Mouse (Mus musculus) CH12.LX (cell line): ENCODE measurements around the gene Prkce.

Experiments
- BHLHE40 ChIP-seq: IDR thresholded peaks from 2 replicates; pipeline ENCODE4 v1.6.1; 2011; ENCODE audit warnings: mild to moderate bottlenecking, low read depth, low read length, improper control_type of control experiment
- CHD2 ChIP-seq: IDR thresholded peaks from 2 replicates; pipeline ENCODE4 v1.6.1; 2011; ENCODE audit warnings: low read length, improper control_type of control experiment
- CTCF ChIP-seq, 2 experiments: IDR thresholded peaks in 1 of 2; conservative IDR thresholded peaks in 1 of 2; 2 replicates each; pipeline ENCODE4 v1.5.1; 2011 to 2012; ENCODE audit warnings: low read depth in 2 of 2, low read length in 2 of 2, improper control_type of control experiment in 1 of 2, inconsistent platforms in 1 of 2, mild to moderate bottlenecking in 1 of 2, moderate library complexity in 1 of 2
- E2F4 ChIP-seq: IDR thresholded peaks from 2 replicates; pipeline ENCODE4 v1.6.1; 2011; ENCODE audit warnings: low read depth, low read length, improper control_type of control experiment; ENCODE audit not compliant: insufficient replicate concordance
- EP300 ChIP-seq: IDR thresholded peaks from 2 replicates; pipeline ENCODE4 v1.6.1; 2011; ENCODE audit warnings: low read length, improper control_type of control experiment
- JUND ChIP-seq: conservative IDR thresholded peaks from 2 replicates; pipeline ENCODE4 v1.6.1; 2011; ENCODE audit warnings: low read depth, low read length, improper control_type of control experiment
- MAX ChIP-seq: IDR thresholded peaks from 2 replicates; pipeline ENCODE4 v1.6.1; 2011; ENCODE audit warnings: low read length, improper control_type of control experiment
- MEF2A ChIP-seq: IDR thresholded peaks from 2 replicates; pipeline ENCODE4 v1.6.1; 2014; ENCODE audit warnings: low read depth, mild to moderate bottlenecking, inconsistent platforms, low read length, improper control_type of control experiment, borderline replicate concordance
- NELFE ChIP-seq: IDR thresholded peaks from 2 replicates; pipeline ENCODE4 v1.6.1; 2011; ENCODE audit warnings: low read depth, low read length, improper control_type of control experiment
- PAX5 ChIP-seq: IDR thresholded peaks from 2 replicates; pipeline ENCODE4 v1.6.1; 2012; ENCODE audit warnings: low read length, inconsistent platforms, mixed read lengths
- POLR2A ChIP-seq: IDR thresholded peaks from 2 replicates; pipeline ENCODE4 v1.6.1; 2011; ENCODE audit warnings: low read depth, mild to moderate bottlenecking, improper control_type of control experiment, low read length
- POLR2AphosphoS2 ChIP-seq: IDR thresholded peaks from 2 replicates; pipeline ENCODE4 v1.6.1; 2011; ENCODE audit warnings: low read depth, low read length, improper control_type of control experiment
- SMC3 ChIP-seq: IDR thresholded peaks from 2 replicates; pipeline ENCODE4 v1.6.1; 2011; ENCODE audit warnings: low read depth, low read length, improper control_type of control experiment

DNA sequence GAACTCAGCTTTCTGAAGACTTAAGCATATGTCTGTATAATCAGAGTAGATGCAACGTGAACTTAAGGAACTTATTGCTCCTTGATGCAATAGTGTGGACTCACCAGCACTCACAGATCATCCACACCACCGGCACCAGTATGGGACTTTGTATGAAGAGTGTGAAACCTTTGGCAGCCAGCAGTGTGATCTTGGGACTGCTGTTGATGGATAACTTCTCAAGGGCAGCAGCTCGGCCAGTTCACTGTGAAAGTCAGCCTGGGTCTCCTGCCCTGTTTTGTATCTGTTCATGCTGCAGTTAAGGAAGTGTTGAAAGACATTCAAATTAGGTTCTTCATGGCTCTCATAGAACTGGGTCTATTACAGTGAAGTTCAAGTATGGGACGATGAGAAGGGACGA, 230.1 kb downstream of the Prkce start:
- TF ChIP-seq CHD2: no peak
- no peak for TF ChIP-seq MAX
- TF ChIP-seq POLR2A: no peak
- no peak for TF ChIP-seq BHLHE40
- TF ChIP-seq CTCF (conservative IDR thresholded peaks at IDR 0.05 in 1 of 2, IDR thresholded peaks at IDR 0.05 in 1 of 2; ENCODE audit: low read depth in 2 of 2, low read length in 2 of 2): no peak
- TF ChIP-seq MEF2A: no peak
- no peak for TF ChIP-seq PAX5
- TF ChIP-seq POLR2AphosphoS2: no peak
- no peak for TF ChIP-seq SMC3
- TF ChIP-seq E2F4: no peak
- no peak for TF ChIP-seq JUND
- TF ChIP-seq NELFE: no peak
- TF ChIP-seq EP300: no peak
